Mouse (Mus musculus) spleen, adult 18-20 months (tissue): ENCODE data around the gene Iqschfp.
"Not testable (repeated sequence)": the region's sequence is repeated elsewhere in the genome, so short reads cannot be mapped to it uniquely, and the experiment has no call there.

ENCODE experiments used
- DNase-seq, 2 experiments: peaks; one replicate each; pipeline ENCODE4 v3.0.0; 2022; ENCODE audit warnings: mixed read lengths in 2 of 2

Gene Iqschfp

DNA sequence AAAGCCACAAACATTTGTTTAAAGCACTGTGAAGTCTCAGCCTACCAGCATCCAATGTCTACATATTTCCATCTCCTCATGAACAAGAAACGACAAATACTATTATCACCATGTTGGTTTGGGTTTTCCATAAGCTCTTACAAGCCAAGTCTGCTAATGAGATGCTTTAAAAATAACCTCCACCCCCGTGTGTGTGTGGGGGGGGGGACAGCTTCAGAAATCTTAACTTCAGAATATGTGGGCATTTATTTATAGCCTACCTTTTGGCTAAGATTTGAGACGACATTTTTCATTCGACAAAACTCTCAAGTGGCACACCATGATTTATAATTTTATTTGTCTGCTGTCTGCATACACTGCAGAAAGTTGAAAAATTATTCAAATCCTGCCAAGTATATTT is 185.4 kb downstream of the Iqschfp start:
- DNase-seq, result no peak

DNA sequence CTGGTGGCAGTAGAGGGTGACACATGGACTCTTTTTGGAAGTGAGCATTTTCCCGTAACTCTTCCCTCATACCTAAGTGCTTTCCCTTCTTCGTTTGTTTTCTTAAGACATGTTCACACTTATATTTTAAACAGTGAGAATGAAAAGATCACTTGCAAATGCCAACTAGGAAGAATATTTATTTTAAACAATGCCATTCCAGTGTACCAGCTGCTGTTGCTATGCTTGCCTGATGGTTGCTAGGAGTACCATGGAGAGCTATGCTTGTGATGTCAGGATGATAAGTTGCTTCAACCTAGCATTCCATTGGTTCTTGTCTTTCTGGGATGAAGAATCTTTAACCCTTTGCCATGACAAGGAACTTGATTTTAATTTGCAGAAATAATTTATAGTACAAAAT is 193.0 kb downstream of the Iqschfp start:
- no peak for DNase-seq

DNA sequence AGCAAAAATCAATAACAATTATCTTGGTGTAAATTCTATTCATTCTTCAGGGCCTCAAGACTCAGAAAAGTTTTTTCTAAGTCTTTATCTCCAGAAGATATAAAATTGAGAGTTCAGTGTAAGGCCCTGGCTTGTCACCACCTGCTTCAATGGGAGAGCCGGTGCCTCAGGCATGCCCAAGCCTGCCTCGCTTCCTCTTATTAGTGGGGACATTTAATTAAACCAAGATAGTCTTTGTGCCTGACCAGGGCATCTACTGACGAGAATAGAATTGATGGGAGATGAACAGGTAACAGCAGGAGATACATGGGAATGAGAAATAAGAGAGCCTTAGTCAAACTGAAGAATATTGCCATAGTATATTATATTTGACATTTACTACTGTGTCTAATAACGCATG is 200.1 kb downstream of the Iqschfp start:
- DNase-seq, result no peak

DNA sequence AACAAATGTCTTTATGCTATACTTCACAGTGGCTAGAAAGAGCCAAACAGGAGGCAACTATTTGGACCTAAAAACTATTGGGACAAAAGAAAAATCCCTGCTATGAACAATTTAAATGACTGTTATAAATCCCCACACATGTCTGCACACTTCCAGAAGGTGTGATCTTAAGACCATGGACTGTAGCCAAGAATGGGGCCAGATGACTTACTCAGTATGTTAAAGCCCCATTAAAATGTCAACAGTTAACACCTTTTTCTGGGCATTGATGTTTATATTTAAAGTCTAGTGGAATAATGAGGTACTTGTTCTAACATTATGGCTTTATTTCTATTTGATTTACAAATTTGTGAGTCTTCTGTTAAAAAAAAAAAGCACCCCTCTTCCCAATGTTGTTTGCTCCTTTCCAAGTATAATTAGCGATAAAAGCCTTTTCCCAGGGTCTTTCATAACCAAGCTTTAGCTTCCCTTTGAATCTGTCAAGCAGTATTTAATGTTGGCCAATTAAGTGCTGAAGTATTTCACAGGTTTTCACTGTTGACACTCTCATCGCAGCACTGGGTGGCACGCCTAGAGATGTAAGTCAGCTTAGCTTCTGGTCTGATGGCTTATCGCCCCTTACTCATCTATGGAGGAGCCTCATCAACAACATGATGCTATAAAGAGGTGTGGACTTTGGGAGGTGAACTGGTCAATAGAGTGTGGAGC is 204.8 kb downstream of the Iqschfp start:
- DNase-seq, result no peak

DNA sequence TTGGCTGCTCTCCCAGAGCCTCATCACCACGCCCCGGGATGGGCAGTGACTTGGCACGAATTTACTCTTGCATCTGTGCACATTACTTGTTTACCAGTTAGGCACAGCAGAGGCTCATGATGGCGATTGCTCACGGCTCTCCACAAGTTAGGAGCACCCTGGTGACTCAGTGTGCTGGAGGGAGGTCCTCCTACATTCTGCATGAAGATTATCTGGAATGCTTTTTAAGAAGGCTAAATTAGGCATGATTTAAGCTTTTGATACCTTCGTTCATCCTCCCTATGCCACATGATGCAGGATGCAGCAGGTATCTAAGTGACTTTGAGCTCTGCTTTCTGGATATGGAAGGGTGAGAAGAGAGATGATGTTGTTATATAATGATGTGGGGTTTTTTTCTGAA is 207.5 kb downstream of the Iqschfp start:
- DNase-seq, result not testable (repeated sequence)

DNA sequence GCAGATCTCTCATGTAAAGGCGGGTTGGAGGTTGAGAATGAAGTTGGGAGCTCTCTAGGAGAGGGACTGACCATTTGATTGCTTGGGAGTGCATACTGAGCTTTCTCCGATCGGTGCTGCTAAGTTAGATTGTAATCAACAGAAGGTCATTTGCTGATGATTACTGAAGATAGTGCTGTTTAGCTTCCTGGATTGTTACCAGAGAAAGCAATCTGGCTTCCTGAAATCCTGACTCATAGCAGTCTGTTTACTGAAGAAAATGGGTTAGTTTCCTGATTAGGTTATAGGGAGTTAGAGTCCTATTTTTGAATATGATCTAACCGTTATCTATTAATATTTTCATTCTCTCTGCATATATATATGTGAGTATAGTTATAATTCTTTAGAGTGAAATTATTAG is 209.3 kb downstream of the Iqschfp start:
- no peak for DNase-seq

DNA sequence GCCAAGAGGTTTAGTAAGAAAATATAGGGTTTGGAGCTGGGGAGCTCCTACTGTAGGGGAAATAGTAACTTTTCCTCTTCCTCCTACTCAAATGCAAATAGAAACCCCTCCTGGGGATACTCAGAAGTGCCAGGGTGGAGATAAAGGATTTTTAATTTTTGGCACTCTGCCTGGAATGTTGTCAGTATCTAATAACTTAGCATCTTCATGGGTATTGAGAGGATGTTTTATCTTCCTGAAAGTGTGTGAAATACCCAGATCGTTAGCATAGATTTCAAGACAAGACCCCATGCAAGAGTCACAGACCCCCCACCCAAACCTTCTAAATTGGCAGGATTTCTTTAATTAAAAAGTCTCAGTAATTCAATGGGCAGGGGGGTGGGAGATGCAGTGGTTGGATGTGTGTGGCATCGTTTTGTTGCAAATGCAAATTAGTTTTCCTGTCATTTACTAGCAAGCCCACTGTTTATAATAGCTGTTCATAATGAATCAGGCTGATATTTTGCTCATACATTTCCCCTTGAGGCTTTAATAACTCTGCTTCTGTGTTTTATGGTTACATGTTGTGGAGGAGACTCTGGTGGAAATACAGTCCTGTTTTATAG is 213.2 kb downstream of the Iqschfp start:
- no peak for DNase-seq

DNA sequence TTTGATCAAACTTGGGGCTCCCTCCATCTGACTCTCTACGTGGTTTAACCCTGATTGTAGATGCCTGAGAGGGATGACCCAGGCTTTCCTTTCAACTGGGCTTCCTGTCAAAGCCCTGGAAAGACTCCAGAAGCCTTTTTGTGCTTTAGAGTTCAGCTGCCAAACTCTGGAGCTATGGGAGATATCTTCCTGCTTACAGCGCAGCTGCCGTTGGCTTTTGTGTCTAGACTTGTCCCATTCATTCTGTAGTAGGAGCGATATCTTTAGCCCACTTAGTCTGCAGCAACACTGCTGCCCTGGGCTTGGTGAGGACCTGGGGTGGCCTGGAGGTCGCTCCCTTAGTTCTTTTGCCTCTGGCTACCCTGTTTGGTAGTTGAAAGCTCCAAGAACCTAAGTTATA is 229.3 kb downstream of the Iqschfp start:
- DNase-seq, result no peak

DNA sequence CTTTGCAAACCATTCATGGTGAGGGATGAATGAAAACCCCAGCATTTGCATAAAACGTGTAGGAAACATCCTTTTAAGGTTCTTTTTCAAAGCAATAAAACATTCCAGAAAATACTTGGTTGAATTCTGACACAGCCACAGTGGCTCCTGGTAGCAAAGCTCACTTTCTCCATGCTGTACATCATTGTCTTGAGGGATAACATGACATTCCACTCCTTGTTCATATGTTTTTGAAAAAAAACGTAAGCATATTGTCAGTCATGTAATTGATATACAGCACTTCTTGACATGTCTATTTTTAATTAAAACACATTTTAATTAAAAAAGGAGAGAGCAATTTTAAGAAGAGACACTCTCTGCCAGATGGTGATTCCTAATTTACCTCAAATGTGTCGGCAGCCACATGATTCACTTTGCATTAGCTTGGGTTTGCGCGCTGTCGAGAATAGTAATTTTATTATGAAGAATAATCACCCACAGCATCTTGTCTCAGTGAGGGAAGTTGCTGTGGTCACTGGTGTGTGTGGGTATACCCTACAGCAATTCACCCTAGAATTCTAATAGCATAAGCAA is 234.3 kb downstream of the Iqschfp start:
- no peak for DNase-seq

DNA sequence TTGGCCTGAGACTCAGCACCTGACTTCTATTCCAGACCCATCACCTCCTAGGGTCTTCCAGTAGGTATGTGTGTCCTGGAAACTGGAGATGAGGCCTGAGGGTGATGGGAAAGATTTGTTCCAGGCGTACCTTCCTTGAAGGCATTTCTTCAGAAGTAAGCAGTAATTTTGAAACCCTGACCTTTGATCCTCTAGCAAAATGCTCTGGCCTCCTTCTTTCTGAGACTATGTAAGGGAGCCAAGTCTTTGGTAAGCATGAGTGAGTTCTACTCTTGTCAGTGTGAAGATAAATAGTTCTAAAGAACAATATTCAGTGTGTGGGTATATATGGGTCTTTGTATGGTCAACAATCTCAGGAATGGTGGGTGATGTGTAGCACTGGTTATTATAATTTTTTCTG is 238.4 kb downstream of the Iqschfp start:
- no peak for DNase-seq

DNA sequence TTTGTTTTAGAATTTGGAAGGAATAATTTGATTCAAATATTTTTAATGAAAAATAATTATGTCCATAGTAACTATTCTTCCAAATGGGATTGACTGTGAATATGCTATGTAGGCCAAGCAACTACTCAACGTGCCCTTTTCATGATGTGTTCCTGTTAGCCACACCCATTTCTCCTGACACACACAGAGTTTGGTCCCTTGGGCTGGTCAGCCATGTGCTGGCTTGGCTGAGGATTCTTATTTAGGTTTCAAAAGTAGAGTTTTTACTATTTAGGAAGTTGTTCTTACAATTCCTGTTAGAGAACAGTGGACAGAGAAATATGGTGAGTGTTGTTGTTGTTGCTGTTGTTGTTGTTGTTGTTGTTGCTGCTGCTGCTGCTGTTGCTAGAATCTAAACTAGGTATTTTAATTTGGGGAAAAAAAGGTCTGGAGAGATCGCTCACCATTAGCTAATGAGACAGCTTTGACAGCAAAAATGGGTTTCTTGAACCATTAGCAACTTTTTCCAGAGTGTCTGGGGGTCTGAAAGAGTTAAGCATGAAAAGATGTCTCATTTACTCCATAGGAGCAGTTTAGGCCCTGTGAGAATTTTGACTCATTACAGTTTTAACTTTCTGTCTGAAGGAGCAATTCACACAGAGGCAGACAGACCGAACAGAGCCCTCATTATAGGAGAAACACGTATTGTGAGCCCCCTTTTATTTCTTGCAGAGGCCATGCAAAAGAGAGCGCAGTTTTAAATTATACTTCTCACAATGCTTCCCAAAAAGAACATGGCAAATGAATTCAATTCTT is 247.0 kb downstream of the Iqschfp start:
- DNase-seq, result no peak

DNA sequence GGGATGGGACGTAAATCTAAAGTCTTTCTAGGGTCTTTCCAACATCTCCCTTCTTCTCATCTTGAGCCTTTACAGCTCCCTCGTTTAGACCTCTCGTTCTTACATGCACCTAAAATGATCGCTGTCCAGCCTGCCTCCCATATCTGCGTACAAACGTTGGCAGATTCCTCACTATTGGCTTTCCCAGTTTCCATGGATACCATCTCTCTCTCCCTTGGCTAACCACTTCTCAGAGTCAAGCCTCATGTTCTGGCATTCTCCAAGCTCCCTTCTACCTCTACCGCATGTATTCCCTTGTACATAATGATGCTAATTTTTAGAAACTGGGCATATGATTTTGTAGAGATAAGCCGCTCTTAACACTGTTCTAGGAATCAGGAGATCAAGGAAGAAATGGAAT is 258.7 kb downstream of the Iqschfp start:
- DNase-seq, result no peak

DNA sequence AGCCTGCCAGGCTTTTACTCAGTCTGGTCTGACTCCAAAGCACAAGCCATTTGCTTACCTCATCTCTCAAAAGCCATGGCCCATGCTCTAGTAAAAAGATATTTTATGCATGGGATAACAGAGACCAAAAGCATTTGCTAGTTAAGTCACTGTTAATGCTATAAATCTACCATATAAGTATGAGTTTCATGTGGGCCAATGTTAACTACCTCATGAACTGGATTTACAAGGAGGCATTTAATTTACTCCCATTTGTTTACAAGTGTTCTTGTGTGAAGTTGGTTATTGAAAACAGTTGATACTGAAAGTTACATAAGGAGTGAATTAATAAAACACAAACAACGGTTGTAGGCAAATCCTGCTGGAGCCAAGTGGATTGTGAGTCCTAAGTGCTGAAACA is 268.1 kb downstream of the Iqschfp start:
- no peak for DNase-seq

DNA sequence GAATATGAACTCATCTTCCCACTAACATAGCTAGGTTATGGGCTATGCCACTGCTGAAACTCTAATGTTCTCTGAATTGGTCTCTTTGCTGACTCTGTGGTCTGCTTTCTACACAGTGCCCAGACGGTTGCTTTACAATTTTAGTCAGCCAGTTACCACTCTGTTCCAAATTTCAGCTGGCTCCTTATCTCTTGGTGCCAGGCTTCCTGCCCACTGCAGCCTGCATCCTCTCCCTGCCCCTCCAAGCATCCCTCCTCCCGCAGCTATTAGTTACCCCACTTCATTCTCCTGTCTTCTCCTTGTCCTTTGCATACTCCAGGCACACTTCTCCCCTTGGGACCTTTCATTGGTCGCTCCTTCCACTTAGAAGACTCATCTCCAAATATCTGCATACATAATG is 268.7 kb downstream of the Iqschfp start:
- no peak for DNase-seq

DNA sequence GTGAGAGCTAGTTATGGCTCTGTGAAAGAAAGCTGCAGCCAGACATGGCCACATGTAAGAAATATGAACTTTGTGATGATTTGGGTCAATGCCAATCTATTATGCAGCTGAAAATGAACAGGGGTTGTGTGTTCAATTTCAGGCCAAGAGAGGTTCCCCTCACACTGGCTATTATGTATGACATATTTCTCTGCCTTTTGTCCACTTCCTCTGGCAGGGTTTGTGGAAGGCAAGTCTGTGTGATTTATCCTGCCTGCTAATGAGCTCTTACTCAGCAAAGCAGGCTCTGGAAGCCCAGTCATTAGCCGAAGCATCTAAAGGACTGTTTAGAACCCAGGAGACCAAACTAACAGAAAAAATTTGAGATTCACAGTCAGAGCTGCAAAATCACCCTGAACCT is 286.2 kb downstream of the Iqschfp start:
- no peak for DNase-seq

DNA sequence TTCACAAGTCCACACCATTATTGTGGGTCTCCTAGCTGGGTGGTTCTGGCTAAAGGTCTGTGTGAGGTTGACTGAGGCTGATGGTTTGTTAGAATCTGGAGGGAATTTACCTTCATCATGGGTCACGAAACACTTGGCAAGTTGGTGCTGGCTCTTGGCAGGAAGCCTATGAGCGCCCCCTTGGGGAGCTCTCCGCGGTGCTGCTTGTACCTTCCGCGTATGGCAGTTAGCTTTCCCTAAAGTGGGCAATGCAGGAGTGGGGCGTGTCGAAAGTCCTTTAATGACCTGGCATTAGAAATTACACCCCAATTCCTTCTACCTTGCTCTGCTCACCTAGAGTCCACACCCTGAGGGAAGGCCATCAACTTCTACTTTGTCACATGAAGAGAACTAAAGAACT is 295.4 kb downstream of the Iqschfp start:
- no peak for DNase-seq

DNA sequence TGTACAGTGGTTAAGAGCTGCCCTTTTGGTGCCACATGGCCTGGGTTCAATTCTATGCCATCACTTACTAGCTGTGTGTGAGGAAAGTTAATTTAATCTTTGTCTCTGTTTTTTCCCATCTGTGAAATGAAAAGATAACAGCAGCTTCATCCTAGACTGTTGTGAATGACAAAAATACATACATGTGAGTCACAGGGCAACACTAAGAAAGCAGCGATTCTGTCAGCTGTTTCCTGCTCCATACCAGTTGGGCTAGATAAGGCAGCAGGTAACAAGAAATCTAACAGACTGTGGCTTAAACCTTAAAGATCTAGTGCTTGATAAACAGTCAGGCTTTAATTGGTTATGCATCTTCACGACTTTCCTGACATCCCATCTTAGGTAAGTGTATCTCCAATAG is 297.1 kb downstream of the Iqschfp start:
- DNase-seq, result no peak

DNA sequence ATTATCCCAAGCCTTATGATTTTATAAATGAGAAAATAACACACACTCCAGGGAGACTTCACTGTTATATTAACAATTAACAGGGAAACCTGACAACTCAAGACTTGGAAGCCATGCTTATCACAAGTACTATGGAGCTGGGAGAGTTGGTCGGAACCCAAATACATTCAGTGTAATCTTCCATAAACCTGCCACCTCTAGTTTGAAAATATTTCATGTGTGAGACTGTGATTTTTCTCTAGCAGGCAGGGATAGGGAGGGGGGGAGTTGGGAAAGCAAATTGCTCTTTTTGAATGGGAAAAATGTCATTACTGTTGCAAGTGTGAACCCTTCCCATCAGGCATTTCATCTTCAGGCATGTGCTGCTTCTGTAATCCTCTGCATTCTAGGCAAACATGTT is 304.9 kb downstream of the Iqschfp start:
- DNase-seq, result no peak

DNA sequence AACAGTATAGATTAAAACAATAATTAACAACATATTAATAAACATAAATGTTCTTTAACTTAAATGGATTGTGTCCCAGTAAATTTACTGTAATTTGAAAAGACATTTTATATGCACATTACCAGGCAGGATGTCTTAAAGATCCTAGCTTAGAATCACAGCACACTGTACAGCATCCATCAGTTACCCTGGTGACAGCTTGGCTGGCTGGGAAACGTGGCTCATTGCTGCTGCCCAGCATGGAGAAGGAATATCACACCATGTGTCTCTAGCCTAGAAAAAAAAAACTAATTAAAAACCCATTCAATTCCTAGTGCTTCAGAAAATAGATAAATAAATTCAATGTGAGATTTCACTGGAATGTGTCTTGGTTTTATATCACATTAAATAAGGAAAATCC is 309.2 kb downstream of the Iqschfp start:
- no peak for DNase-seq

DNA sequence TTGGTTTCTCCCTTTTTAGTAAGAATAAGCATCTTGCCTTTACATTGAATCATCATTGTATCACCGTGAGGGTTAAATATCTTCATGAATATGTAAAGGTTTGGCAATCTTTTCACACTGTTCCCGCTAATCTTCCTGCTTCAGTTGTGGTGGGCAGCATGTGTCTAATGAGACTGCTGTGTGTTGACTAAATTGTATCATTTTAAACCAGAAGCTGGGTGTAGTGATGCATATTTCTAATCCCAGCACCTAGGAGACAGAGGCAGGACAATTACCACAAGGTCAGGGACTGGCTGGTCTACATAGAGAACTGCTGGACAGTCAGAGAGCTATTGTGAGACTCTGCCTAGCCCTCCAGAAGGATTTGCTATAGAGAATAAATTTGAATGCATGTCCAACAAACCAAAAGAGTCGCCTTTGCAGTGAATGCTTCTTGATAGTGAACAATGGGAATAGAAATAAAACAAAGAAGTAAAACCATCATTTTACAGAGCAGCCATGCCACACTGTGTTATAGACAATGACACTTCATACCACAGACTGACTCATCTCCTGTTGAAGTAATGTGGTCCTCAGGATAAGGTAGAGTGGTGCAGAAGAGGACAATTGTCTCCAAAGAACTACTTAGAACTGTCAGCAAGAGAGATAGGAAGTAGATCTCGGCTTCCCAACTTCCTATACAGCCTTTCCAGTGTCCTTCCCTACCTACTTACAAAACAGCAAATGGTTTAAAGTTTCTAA is 310.3 kb downstream of the Iqschfp start:
- DNase-seq, result no peak

DNA sequence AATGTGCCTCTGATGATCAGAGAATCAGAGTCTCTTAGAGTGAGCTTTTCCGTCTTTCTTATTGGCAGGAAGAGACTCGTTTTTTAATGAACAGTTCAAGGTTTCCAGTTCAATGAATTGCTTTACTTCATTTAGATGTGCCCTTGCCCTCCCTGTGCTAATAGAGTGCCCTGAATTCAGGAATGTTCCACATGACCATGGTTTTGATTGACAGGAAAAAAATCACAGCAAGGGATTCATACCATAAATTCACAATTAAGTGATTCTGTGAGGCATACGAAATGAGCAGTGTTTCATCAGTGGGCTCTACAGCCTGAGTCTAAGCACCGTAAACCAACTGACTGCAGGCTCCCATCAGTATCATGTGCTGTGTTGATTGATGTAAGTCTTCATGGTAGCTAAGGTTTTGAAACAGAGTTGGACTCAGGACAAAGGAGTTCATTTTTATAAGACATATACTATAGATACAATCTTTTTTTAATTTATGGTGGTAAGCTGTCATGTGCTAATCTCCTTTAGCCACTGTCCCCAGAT is 312.0 kb downstream of the Iqschfp start:
- DNase-seq, result no peak

DNA sequence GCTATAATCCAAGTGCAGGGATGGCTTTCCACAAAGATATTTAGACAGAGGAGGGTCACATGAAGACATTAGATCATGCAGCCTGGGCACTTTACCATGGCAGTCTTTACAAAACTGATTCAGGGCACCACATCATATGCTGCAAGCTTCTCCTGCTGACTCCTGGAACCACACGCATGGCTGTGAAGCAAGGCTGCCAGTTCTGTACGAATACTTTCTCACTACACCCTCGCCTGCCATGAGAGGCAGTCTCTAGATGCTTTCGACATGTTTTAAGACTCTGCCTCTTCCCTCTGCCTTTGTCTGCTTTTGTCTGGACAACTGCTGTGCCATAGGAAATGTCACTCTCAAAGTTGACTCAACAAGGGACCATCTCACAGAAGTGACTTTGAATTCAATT is 318.4 kb downstream of the Iqschfp start:
- no peak for DNase-seq

DNA sequence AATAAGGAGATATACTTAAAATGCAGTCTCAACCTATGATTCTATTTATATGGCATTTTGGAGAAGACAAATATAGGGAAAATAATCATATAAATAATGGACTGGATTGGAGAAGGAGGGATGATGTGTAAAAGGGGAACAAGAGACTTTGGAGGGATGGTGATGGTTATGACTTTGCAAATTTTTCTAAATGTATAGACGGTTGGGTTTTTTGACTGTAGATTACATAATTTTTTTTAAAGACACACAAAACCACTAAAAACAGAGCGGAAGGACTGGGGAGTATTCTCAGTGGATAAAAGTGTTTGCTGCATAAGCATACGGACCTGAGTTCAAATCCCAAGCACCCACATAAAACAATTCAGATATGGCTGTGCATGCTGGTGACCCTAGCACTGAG is 329.4 kb downstream of the Iqschfp start:
- no peak for DNase-seq
